Mouse (Mus musculus) ovary, postnatal 10 days (tissue): ENCODE results near the gene Slc44a2.
A peak's percentile ranks its signal among the peaks of the same experiment; 100 is the strongest.

Source experiments
- DNase-seq: peaks from one replicate; pipeline ENCODE4 v3.0.0; 2022; ENCODE audit warnings: low spot score

Slc44a2 gene

DNA sequence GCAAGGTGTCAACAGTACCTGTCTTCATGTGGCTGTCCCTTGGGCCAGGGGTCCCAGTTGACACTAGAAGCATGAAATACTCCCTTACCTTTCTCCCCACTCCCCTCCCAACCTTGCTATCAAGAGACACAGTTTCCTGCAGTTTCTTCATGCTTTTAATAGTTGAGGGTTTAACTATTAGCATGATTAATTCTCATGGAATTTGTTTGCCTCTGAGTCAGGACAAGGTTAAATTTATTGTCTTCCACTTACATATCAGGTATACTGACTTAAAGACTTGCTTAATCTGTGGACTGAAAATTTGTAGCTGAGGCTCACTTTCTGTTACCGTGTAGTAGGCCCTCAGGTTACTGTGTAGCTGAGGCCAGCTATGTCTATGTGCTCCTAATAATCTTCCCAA lies 13.0 kb downstream of the Slc44a2 start:
- no peak for DNase-seq

DNA sequence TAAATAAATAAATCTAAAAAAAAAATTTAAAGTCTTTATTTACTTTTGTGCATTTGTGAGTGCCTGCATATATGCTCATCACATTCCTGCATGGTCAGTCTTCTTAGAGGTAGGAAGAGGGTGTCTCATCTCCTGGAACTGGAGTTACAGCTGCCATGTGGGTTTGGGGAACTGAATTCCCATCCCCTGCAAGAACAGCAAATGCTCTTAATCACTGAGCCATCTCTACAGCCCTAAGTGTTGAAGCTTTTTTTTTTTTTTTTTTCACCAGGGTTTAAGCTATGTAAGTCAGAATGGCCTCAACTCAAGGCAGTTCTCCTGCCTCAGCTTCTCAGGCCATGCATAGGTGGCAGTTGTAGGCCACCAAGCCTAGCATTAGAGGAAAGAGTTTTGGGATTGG lies 14.2 kb downstream of the Slc44a2 start:
- no peak for DNase-seq

DNA sequence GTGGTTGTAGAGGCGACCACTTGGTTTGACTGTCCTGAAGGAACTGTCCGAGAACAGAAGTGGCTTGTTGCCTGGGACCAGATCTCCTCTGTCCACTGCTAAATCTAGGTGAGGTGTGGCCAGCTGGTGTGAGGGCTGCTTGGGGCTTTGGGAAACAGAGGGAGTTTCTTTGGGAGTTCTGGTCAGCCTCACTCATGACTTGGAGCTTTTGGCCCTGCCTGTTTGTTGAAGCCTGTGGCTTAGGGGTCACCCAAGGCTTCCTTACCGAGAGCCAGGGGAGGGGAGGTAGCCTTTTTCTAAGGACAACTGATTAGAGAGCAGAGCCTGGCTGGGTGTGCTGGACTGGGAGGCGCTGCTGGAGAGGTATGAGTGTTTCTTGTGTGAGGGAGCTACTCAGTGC lies 14.9 kb downstream of the Slc44a2 start:
- DNase-seq = no peak

DNA sequence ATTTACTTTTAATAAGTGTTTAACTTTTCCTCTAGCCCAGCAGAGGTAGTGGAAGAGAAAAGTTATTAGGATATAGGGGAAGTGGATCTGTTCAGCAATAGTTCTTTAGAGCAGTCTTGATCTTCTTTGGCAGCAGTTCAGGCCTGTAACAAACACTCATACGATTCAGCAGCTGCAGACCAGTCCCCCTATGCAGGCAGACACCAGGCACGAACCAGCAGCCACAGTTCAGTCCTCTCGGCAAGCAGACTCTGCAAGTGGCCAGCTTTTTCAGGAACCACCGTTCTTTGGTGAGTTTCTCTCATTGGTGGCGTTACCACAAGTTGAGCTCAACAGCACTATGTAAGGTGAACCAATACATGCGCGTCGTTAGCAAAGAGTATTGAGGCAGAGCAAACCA lies 16.0 kb downstream of the Slc44a2 start:
- no peak for DNase-seq

DNA sequence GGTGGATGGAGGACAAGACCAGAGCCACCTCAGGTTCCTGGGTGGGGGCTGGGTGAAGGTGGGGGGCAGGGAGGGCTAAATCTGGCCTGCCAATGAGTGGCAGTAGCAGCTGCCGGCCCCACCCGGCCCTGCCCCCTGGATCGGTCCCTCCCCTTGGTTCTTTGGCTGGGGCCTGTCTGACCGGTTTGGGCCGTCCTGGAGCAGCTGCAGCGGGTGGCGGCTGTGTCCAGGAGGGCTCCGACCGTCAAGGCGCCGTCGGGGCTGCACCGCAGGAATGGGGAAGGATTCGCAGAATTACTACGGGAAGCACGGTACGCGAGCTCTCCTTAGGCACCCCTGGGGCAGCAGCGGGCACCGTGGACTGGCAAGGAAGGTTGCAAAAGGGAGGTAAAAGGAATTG lies 17.2 kb downstream of the Slc44a2 start:
- no peak for DNase-seq

DNA sequence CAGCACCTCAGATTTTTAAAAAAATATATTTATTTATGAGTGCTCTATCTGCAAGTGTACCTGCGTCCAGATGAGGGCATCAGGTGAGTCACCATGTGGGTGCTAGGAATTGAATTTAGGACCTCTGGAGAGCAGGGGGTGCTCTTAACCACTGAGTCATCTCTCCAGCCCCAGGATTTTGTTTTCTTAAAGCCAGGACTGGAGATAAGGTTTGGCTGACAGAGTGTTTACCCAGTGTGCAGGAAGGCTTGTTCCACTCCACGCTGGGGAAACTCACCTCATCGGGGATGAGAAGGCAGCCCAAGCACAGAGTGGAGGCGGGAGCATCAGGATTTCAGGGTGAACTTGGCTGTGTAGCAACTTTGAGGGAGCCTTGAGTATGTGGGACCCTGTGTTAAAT lies 19.9 kb downstream of the Slc44a2 start:
- DNase-seq = no peak

DNA sequence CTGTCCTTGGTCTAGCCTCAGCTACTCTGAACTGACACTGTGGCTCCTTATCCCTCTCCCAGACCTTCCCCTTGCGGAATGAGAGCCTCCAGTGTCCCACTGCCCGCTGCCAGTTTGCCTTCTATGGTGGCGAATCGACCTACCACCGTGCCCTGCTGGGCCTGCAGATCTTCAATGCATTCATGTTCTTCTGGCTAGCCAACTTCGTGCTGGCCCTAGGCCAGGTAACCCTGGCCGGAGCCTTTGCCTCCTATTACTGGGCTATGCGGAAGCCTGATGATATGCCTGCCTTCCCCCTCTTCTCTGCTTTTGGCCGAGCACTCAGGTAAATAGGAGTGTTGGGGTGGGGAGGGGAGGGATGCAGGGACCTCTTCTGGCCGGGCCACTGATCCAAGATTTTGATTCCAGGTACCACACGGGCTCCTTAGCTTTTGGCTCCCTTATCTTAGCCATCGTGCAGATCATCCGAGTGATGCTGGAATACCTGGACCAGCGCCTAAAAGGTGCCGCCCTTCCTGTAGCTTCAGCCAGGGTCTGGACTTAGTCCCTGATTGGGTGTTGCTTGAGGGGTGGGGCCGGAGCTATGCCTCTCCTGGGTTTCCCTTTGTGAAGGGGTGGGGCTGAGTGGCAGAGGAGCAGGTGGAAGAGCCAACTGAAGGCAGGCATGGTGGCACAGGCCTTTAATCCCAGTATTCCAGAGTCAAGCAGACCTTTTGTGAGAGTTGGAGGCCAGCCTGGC lies 26.3 kb downstream of the Slc44a2 start:
- DNase-seq = no peak

DNA sequence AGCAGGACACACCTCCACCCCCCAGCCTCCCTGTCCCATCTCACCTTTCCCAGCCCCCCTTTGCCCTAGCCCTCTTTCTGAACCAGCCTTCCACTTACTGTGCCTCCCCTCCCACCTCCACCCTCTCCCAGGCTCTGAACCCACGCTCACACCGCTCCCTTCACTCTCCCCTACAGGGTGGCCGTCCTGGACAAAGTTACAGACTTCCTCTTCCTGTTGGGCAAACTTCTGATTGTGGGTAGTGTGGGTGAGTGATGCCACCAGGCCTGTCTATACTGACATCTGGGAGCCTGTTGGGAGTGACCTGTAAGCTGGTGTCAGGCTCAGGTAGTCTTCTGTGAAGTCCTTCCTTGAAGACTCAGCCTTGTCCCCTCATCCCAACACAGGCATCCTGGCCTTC lies 27.7 kb downstream of the Slc44a2 start:
- no peak for DNase-seq

DNA sequence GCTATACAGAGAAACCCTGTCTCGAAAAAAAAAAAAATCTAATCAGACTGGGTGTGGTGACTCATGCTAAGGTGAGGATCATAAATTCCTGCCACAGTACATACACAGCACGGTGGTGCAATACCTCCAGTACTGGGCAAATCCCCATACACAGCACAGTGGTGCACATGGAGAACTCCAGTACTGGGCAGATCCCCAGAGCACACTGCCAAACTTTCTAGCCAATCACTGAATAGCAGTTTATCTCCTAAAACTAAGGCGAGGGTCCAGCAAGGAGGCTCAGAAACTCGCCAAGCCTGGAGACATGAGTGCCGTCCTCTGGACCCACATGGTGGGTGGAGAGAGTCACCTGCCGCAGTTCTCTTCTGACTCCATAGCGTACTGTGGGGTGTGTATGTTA lies 30.7 kb downstream of the Slc44a2 start:
- no peak for DNase-seq

DNA sequence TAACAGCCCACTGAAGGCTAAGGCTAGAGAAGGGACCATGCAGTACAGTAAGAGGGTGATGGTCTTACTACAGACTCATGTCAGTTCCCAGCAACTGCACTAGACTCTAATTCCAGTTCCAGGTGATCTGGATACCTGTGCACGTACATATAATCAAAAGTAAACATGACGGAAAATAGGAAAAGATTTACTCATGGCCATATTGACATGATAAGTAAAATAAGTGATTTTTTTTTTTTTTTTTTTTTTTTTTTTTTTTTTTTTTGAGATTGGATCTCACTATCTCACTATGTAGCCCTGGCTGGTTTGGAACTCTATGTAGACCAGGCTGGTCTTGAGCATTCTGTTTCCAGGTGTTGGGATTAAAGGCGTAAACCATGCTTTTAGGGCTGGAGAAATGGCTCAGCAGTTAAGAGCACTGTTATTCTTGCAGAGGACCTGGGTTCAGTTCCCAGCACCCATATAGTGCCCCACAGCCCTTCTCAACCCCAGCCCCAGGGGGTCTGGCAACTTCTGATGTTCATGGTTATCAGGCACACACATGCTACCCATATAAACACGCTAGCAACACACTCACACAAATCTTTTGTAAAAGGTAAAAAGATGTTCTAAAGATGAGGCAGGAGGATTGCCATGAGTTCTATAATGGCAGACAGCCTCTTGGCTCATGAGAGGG lies 31.3 kb downstream of the Slc44a2 start:
- DNase-seq = no peak

DNA sequence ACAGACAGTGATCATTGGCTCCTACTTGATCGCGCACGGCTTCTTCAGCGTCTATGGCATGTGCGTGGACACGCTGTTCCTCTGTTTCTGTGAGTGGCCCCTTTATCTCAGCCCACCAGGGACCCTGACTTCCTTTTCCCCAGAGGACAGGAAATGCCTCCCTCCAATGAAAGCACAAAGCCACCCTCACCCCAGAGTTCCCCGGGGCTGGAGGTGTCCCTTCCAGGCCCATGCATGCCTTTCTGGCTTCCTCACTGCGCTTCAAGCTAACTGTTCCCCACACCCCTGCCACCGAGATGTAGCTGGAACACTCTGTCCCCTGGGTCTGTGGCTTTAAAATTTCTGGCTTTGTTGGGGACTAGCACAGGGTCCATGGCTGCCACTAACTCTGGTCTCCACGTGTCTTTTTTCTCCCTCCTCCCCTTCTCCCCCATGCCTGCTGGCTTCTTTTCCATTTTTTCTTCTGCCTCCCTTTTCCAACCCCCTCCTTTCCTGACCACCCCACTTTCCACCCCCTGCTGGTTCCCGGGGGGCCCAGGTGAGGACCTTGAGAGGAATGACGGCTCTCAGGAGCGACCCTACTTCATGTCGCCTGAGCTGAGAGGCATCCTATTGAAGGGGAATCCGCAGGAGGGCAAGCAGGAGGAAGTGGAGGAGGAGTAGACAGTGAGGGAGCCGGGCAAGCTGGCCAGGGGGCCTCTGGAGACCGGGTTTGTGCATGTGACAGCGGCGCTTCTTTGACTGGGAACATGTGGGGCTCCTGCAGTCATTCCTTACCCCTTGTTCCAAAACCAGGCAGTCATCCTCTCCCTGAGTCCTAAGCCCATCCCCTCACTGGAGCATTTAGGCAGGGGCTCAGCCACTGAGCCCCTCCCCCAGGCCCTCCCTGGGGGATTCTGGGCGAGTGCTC lies 32.2 kb downstream of the Slc44a2 start:
- DNase-seq = no peak

DNA sequence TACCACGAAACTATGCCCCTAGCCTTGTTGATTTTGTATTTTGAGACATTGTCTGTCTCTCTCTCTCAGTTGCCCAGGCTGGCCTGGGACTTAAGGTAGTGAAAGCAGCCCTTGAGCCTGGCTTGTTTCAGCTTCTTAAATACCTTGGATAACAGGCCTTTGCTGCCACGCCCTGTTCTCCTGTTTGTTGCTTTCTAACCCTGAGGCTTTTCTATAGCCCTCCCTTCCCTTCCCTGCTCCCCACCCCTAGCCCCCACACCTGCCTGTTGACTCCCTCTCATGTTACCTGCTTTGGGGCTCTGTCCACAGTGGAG lies 32.8 kb downstream of the Slc44a2 start:
- no peak for DNase-seq

DNA sequence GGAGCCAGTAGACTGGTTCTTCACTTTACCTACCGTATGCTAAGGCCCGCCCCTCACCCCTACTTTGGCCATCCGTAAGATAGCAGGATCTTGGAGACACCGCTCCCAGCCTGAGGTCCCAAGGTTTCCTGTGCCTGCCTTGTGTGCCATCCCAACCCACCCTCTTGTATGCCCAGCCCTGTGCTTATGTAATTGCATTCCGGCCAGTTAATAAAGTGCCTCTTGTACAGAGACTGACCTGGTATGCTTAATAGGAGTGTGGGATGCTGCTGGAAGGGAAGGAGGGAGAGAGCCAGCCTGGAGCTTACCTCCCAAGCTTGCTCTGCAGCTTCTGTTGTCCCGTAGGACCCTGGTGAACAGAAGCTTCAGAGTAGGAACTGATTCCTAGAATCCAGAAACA lies 34.3 kb downstream of the Slc44a2 start:
- no peak for DNase-seq

DNA sequence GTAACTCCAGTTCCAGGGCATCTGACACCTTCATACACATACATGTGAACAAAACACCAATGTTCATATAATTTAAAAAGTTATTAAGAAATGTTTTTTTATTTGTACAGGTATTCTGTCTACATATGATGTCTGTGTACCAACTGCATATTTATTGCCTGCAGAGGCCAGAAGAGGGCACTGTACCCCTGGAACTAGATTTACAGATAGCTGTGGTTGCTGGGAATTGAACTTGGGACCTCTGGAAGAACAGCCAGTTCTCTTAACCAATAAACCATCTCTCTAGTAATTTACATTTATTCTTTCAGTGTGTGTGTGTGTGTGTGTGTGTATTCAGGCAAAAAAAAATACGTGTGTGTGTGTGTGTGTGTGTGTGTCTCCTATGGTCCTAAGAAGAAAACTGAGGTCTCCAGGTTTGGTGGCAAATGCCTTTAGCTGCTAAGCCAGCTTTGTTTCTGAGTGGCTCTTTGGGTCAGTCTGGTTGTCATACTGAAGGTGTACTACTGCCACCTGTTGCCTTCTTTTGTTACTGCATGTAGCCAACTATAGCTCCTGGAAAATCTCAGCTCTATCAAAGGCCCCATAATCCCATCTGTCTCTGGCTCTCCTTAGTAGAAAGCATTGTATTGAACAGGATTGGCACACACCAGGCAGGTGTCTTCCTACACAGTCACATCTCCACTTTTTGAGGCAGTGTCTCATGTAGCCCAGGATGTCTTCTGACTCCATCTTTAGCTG lies 36.7 kb downstream of the Slc44a2 start:
- DNase-seq = no peak

DNA sequence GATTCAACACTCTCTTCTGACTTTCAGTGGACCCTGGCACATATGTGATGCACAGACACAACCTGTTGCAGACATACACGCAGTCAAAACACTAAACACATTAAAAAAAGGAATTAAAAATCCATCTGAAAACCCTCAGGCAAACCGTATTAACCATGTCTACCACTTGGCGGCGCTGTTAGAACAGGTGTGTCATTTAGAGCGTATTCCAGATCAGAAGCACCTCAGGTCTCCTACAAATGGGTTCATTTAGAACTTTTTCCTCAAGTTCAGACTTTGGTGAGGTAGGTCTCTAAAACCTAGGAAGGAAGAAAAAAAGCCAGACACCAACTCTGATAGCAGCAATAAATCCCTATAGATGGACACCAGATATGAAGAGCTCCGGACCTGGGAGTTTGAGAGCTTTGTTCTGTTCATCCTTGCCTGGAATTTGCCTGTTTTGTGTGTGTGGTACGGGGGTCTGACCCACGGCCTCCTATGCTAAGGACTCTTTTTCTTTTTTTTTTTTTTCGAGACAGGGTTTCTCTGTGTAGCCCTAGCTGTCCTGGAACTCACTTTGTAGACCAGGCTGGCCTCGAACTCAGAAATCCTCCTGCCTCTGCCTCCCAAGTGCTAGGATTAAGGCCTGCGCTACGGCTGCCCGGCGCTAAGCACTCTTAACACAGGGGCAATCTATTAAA lies 46.2 kb downstream of the Slc44a2 start:
- no peak for DNase-seq

DNA sequence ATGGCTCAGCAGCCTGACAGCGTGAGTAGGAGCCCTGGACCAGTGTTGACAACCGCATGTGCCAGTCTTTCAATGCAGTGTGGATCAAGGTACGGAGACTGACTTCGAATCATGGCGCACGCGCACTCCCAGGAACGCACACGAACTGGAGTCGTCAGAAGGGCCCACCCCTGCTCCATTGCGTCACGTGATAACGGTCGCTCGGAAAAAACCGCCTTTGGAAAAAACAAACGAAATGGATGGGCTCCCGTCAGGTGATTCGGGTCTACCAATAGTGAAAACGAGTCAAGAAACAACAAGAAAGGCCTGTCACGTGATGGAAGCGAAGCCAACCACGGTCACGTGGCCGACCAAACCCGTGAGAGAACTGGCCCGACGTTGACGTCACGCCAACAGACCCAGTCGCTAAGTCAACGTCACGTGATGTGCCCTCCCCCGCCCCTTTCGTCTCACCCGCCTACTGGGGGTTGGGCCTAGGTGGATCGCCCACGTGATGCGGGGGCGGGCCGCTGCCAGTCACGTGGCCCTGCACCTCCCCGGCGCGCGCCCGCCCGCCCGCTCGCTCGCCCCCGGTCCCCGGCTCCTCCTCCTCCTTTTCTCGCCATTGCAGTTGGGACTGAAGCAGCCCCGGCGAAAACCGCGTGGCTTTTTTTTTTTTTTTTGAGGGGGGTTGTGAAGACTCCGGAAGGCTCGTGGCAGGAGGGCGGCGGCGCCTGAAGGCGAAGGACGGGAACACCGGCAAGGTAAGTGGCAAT lies 47.0 kb downstream of the Slc44a2 start, which contains the start of gene Ilf3:
TSS of gene Ilf3 (plus strand) at position 515 of the 755 bp plus-strand sequence.
- peak; percentile 97 for DNase-seq

DNA sequence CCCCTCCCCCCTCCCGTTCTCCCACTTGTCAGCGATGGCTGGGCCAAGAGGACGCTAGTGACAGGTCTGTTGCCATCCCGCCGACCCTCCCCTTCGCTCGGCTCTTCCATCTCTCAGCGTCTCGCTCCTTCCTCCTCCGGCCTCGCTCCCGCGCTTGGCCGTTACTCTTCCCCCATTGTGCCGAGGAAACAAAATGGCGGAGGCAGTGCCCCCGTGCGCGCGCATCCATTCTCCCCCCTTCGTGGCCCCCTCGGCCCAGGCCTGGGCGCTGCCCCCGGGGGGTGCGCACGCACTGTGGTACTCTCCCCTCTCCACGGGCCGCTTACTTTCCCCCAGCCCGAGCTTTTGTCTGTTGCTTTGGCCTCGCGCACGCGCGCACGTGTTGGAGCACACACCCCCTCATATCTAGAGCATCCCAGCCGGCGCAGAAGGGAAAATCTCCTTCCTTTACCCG lies 47.7 kb downstream of the Slc44a2 start:
- DNase-seq = peak; percentile 63

DNA sequence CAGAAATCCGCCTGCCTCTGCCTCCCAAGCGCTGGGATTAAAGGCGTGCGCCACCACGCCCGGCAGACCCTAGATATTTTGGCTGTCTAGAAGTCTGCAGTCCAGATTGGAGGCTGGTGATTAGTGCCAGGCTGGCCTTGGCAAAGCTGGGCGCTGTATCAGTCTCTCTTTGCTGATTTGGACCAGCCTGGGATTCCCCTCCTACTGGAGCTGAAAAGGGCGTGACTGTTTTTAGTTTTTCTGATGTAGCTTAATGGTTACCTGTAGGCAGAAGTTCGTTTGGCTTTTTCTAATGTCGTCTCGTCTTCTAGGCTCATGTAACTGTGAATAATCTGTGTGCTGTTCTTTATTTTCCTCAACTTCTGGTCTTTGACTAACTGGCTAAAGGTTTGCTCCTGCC lies 48.6 kb downstream of the Slc44a2 start:
- DNase-seq = no peak

DNA sequence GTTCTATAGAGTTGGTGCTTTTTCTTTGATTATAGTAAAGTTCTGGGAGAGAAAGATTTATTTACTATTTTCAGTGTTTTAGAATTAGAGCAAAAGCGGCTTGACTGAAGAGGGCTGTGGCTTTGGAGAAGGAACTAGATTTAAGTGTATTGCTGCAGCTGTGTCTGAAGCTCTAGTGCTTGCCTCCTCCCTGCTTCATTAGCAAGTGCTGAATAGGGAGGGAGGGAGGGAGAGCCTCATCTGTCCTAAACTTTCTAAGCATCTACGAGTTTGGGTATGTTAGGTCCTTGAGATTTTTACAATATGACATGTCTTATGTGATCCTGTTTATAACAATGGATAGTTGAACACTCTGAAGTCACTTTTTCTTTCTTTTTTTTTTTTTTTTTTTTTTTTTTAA lies 50.4 kb downstream of the Slc44a2 start:
- DNase-seq = no peak

DNA sequence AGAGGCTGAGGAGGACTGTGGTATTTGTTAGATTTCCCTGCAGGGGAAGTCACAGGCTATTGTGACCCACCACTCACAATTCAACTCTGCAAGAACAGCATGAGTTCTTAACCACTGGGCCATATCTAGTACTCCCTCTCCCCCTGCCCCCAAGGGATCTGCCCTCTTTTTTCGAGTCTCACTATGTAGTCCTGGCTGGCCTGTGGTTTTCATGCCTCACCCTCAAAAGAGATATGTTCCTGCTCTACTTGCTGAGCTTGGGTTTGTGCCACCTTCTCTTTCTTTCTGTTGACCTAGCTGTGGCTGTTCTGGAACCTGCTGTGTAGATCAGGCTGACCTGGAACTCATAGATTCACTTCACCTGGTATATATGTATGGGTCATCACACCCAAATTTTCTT lies 52.0 kb downstream of the Slc44a2 start:
- DNase-seq = no peak

DNA sequence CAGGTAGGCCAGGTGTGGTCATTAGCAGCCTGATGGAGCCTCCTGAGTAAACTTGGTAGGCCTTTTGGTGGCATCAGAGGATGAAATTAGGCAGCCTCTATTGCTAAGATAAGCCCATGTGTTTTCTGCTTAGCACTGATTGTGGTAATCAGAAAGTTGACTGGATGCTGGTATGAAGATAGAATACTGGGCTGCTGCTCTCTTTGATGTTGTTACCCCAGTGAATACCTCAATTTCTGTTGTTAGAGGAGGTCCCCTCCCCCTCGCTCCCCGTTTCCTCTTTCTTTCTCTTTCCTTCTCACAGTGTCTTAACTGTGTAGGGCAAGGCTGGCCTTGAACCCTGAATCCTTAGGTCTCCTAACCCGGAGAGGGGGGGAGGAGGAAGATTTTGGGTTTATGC lies 58.7 kb downstream of the Slc44a2 start:
- no peak for DNase-seq
